In the genomic region with DNA sequence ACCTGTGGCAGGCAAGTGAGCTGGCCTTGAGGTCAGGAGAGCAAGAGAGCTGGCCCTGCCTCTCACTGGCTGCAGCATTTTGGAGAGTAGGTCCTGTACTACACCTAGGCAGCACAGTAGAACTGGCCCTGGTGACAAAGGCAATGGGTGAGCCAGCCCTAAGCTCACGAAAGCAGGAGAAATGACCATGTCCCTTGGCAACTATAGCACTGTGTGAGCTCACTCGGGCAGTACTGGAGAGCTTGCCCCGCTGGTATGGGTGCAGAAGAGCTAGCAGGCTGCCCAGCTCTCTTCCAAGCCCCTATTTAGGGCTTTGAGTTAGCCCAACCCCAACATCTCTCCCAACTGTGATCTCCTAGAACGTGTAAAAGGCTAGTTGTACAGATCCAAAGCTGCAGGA, we compare ENCODE assay signal across 23 mouse cellular contexts.
"Had no signal": no experiment of that assay in that cellular context is flagged by ENCODE, and none has a peak within 500 bp of the region (broad histone marks: within the 10 kb centered on the region; RNA-seq: fewer than 3 reads in every experiment).

No protein-coding gene starts in this region.

- H3K9ac ChIP-seq: heart, embryonic 12.5 days; hindbrain, embryonic 13.5 days; hindbrain, embryonic 15.5 days; kidney, embryonic 15.5 days; limb, embryonic 13.5 days; limb, embryonic 15.5 days; liver, embryonic 12.5 days had no signal

- H3K4me3 ChIP-seq: heart, embryonic 10.5 days; heart, embryonic 12.5 days; hindbrain, embryonic 13.5 days; hindbrain, embryonic 15.5 days; kidney, embryonic 15.5 days; limb, embryonic 13.5 days; limb, embryonic 15.5 days; liver, embryonic 12.5 days had no signal

- H3K36me3 ChIP-seq: heart, embryonic 10.5 days; heart, embryonic 12.5 days; hindbrain, embryonic 13.5 days; hindbrain, embryonic 15.5 days; kidney, embryonic 15.5 days; limb, embryonic 13.5 days; limb, embryonic 15.5 days; liver, embryonic 12.5 days had no signal

- DNase-seq: gastrocnemius, postnatal 14 days; gastrocnemius, postnatal 36 days; heart, adult 18-20 months; heart, postnatal 10 days; heart, postnatal 36 days; kidney, adult 11 months; kidney, adult 2 months; kidney, adult 9 months; kidney, postnatal 14 days; kidney, postnatal 36 days; layer of hippocampus, postnatal 36 days; left cerebral cortex, postnatal 4 days had no signal

- H3K27ac ChIP-seq: heart, embryonic 10.5 days; hindbrain, embryonic 13.5 days; hindbrain, embryonic 15.5 days; hindbrain, postnatal 0 days; kidney, embryonic 15.5 days; kidney, postnatal 0 days; limb, embryonic 13.5 days; limb, embryonic 15.5 days; liver, embryonic 12.5 days had no signal

- H3K27me3 ChIP-seq: heart, embryonic 12.5 days; hindbrain, embryonic 13.5 days; hindbrain, embryonic 15.5 days; kidney, embryonic 15.5 days; limb, embryonic 13.5 days; limb, embryonic 15.5 days; liver, embryonic 12.5 days had no signal

- H3K4me2 ChIP-seq: heart, embryonic 12.5 days; hindbrain, embryonic 13.5 days; hindbrain, embryonic 15.5 days; kidney, embryonic 15.5 days; limb, embryonic 13.5 days; limb, embryonic 15.5 days; liver, embryonic 12.5 days had no signal

- H3K4me1 ChIP-seq: heart, embryonic 12.5 days; kidney, embryonic 15.5 days; limb, embryonic 13.5 days; limb, embryonic 15.5 days; liver, embryonic 12.5 days had no signal

- ATAC-seq: hindbrain, postnatal 0 days; intestine, embryonic 16.5 days; liver, embryonic 12.5 days had no signal

- H3K9me3 ChIP-seq: heart, embryonic 10.5 days; heart, embryonic 12.5 days; hindbrain, embryonic 13.5 days; hindbrain, embryonic 15.5 days; kidney, embryonic 15.5 days; limb, embryonic 13.5 days; limb, embryonic 15.5 days; liver, embryonic 12.5 days had no signal
